ENCODE assay signal across 25 mouse cellular contexts in genomic region chr16:10634940-10635339, GRCm38 (mm10).
DNase-seq lines count a peak whose midpoint lies in the region; ATAC-seq and TF ChIP-seq lines count a peak whose summit lies in the region.
"Had no signal": no experiment of that assay in that cellular context is flagged by ENCODE, and none has a peak within 500 bp of the region (broad histone marks: within the 10 kb centered on the region; RNA-seq: fewer than 3 reads in every experiment).

No protein-coding gene starts in this region.

- no peak overlapping the region for H3K4me3 ChIP-seq in embryonic facial prominence, embryonic 15.5 days (replicated peaks)
- H3K4me3 ChIP-seq in limb, embryonic 12.5 days (replicated peaks): no peak overlapping the region
- H3K4me3 ChIP-seq in intestine, embryonic 16.5 days (ENCODE audit: low read length): no peak overlapping the region
- H3K4me3 ChIP-seq in heart, embryonic 12.5 days: no peak overlapping the region
- no peak overlapping the region for H3K4me3 ChIP-seq in stomach, postnatal 0 days (ENCODE audit: low read depth, low read length)
- H3K4me3 ChIP-seq: forebrain, embryonic 12.5 days; gastrocnemius, adult 2 months; hindbrain, embryonic 12.5 days had no signal

- 0 out of 2 replicates have a peak, but pooled peaks cover 8% of the 10 kb centered on the region for H3K36me3 ChIP-seq in embryonic facial prominence, embryonic 15.5 days
- peaks cover 10% of the 10 kb centered on the region for H3K36me3 ChIP-seq in limb, embryonic 12.5 days
- H3K36me3 ChIP-seq in intestine, embryonic 16.5 days (ENCODE audit: control insufficient read depth, insufficient read depth, low read length): no peaks in the 10 kb centered on the region
- peaks cover 10% of the 10 kb centered on the region for H3K36me3 ChIP-seq in heart, embryonic 12.5 days
- H3K36me3 ChIP-seq in stomach, postnatal 0 days (ENCODE audit: control insufficient read depth, insufficient read depth, low read length): no peaks in the 10 kb centered on the region

- TF ChIP-seq EP300 in stomach, postnatal 0 days (optimal IDR thresholded peaks at IDR 0.05): no peak

- ATAC-seq in embryonic facial prominence, embryonic 15.5 days (ENCODE audit: insufficient number of reproducible peaks, low FRiP score, low TSS enrichment, low read depth): no peak
- ATAC-seq in limb, embryonic 12.5 days (ENCODE audit: insufficient number of reproducible peaks, insufficient read depth, low FRiP score, low TSS enrichment, low read depth): no peak
- no peak for ATAC-seq in intestine, embryonic 16.5 days
- no peak for ATAC-seq in heart, embryonic 12.5 days (ENCODE audit: insufficient number of reproducible peaks, low FRiP score)
- no peak for ATAC-seq in stomach, postnatal 0 days (ENCODE audit: low FRiP score, low TSS enrichment)
- ATAC-seq: activated CD4-positive, CD25-positive, alpha-beta regulatory T cell, adult 4 months; CD4-positive, CD25-positive, alpha-beta regulatory T cell, adult 4 months; forebrain, postnatal 0 days; hindbrain, embryonic 16.5 days; inflammation-experienced regulatory T-cells, adult 6 months had no signal

- H3K9ac ChIP-seq in embryonic facial prominence, embryonic 15.5 days: no peak overlapping the region
- no peak overlapping the region for H3K9ac ChIP-seq in limb, embryonic 12.5 days (replicated peaks)
- H3K9ac ChIP-seq in intestine, embryonic 16.5 days (ENCODE audit: low read depth, low read length): no peak overlapping the region
- H3K9ac ChIP-seq in heart, embryonic 12.5 days: no peak overlapping the region
- no peak overlapping the region for H3K9ac ChIP-seq in stomach, postnatal 0 days (ENCODE audit: low read length)
- H3K9ac ChIP-seq: forebrain, embryonic 12.5 days; forebrain, postnatal 0 days; hindbrain, embryonic 12.5 days had no signal

- H3K9me3 ChIP-seq in embryonic facial prominence, embryonic 15.5 days (replicated peaks): no peaks in the 10 kb centered on the region
- H3K9me3 ChIP-seq in limb, embryonic 12.5 days: no peaks in the 10 kb centered on the region
- no peaks in the 10 kb centered on the region for H3K9me3 ChIP-seq in intestine, embryonic 16.5 days (ENCODE audit: control insufficient read depth, low read length)
- H3K9me3 ChIP-seq in heart, embryonic 12.5 days (replicated peaks): no peaks in the 10 kb centered on the region
- H3K9me3 ChIP-seq in stomach, postnatal 0 days (ENCODE audit: control insufficient read depth, low read length): no peaks in the 10 kb centered on the region
- H3K9me3 ChIP-seq: forebrain, embryonic 12.5 days; G1E; hindbrain, embryonic 12.5 days had no signal

- DNase-seq in embryo, embryonic 11 days: peak; percentile 30
- DNase-seq in embryo, embryonic 10.5 days (ENCODE audit: low spot score): no peak
- DNase-seq in T-cell, adult 2 months (ENCODE audit: low spot score): no peak
- DNase-seq in stomach, postnatal 0 days (ENCODE audit: low spot score): no peak
- DNase-seq: adrenal gland, postnatal 14 days; B cell, adult 2 months; cerebellum, adult 18-20 months; cerebellum, adult 9-11 months; cerebellum, postnatal 36 days; forebrain, postnatal 0 days; gastrocnemius, adult 2 months; gastrocnemius, postnatal 25 days; heart, postnatal 10 days; heart, postnatal 4 days had no signal

- peak overlapping the region; percentile 31; the same call in 1 of the 2 replicates for H3K27ac ChIP-seq in embryonic facial prominence, embryonic 15.5 days (replicated peaks)
- H3K27ac ChIP-seq in limb, embryonic 12.5 days: peak overlapping the region; percentile 92
- no peak overlapping the region for H3K27ac ChIP-seq in intestine, embryonic 16.5 days (ENCODE audit: low read length)
- no peak overlapping the region for H3K27ac ChIP-seq in heart, embryonic 12.5 days (ENCODE audit: poor library complexity, severe bottlenecking)
- no peak overlapping the region for H3K27ac ChIP-seq in stomach, postnatal 0 days (replicated peaks)
- H3K27ac ChIP-seq: forebrain, embryonic 12.5 days; gastrocnemius, adult 2 months; hindbrain, embryonic 12.5 days had no signal

- TF ChIP-seq CTCF in stomach, postnatal 0 days (IDR thresholded peaks at IDR 0.05; ENCODE audit: low read depth): no peak

- H3K4me2 ChIP-seq in embryonic facial prominence, embryonic 15.5 days (replicated peaks): no peak overlapping the region
- no peak overlapping the region for H3K4me2 ChIP-seq in limb, embryonic 12.5 days
- no peak overlapping the region for H3K4me2 ChIP-seq in intestine, embryonic 16.5 days (ENCODE audit: low read depth, low read length)
- H3K4me2 ChIP-seq in heart, embryonic 12.5 days: no peak overlapping the region
- no peak overlapping the region for H3K4me2 ChIP-seq in stomach, postnatal 0 days (replicated peaks; ENCODE audit: low read depth)
- H3K4me2 ChIP-seq: forebrain, embryonic 12.5 days; hindbrain, embryonic 12.5 days had no signal

- WGBS in embryonic facial prominence, embryonic 15.5 days: 33% methylated on average over 3 of the region's 3 CpGs
- 25% methylated on average over 3 of the region's 3 CpGs for WGBS in limb, embryonic 12.5 days
- WGBS in intestine, embryonic 16.5 days: 88% methylated on average over 3 of the region's 3 CpGs
- 81% methylated on average over 3 of the region's 3 CpGs for WGBS in heart, embryonic 12.5 days
- WGBS in stomach, postnatal 0 days: 89% methylated on average over 3 of the region's 3 CpGs

- H3K27me3 ChIP-seq in embryonic facial prominence, embryonic 15.5 days: no peaks in the 10 kb centered on the region
- no peaks in the 10 kb centered on the region for H3K27me3 ChIP-seq in limb, embryonic 12.5 days
- H3K27me3 ChIP-seq in intestine, embryonic 16.5 days (replicated peaks; ENCODE audit: control insufficient read depth, insufficient read depth, low read length): no peaks in the 10 kb centered on the region
- H3K27me3 ChIP-seq in heart, embryonic 12.5 days (replicated peaks): no peaks in the 10 kb centered on the region
- no peaks in the 10 kb centered on the region for H3K27me3 ChIP-seq in stomach, postnatal 0 days (ENCODE audit: control insufficient read depth, insufficient read depth, low read length)
- H3K27me3 ChIP-seq: forebrain, embryonic 12.5 days; hindbrain, embryonic 12.5 days had no signal

- peaks cover 22% of the 10 kb centered on the region; the same call in 1 of the 2 replicates for H3K4me1 ChIP-seq in embryonic facial prominence, embryonic 15.5 days
- H3K4me1 ChIP-seq in limb, embryonic 12.5 days (replicated peaks): peaks cover 37% of the 10 kb centered on the region
- H3K4me1 ChIP-seq in intestine, embryonic 16.5 days (ENCODE audit: control insufficient read depth, insufficient read depth, low read length): peaks cover 6% of the 10 kb centered on the region; the same call in 1 of the 2 replicates
- peaks cover 37% of the 10 kb centered on the region for H3K4me1 ChIP-seq in heart, embryonic 12.5 days (replicated peaks)
- H3K4me1 ChIP-seq in stomach, postnatal 0 days (replicated peaks; ENCODE audit: control insufficient read depth, insufficient read depth): peaks cover 2% of the 10 kb centered on the region; the same call in 1 of the 2 replicates
- H3K4me1 ChIP-seq: forebrain, embryonic 12.5 days; hindbrain, embryonic 12.5 days had no signal

Comparison
In these comparisons a context has a peak if more than half of its experiments do, and no peak if none do; other contexts are left out.
1. H3K27ac ChIP-seq: peak in embryonic facial prominence, embryonic 15.5 days (single experiment) and limb, embryonic 12.5 days (single experiment); none in intestine, embryonic 16.5 days (single experiment), heart, embryonic 12.5 days (single experiment) and stomach, postnatal 0 days (single experiment).